Mouse (Mus musculus): ENCODE measurements around the gene Gfm2. TPM values are rescaled to one million over a fixed set of nuclear protein-coding genes. Genes with fewer than 3 reads are reported as not detected.

The Gfm2 gene
- polyA plus RNA-seq, 1 experiment from 2014 or later: 12.7 TPM

DNA sequence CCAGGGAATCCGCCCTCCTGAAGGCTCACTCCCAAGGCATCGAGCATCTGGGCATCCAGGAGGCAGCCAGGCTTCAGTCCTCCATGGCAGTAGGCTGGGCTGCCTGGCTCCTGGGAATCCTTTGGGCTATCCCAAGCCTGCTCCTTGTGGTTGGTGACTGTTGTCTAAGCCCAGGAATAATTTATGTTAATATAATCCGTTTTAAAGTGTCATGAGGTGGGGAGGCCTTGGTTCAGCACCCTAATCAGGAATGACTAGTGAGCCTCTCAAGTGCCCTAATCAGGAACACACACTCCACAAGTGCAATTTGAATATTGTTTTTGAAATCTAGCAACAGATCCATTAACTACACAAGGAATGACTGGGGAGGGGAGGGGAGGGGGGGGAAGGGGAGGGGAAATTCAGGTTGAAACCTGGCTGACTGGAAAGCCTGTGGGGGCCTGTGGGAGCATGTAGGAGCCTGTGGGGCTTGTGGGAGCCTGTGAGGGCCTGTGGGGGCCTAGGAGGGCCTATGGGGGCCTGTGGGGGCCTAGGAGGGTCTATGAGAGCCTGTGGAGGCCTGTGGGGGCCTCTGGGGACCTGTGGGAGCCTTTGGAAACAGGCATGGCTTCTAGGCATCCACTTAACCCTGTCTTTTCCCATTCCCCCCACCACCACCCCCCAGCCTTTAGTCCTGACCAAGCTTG lies 77.0 kb downstream of the Gfm2 start:
- TF ChIP-seq CTCF (IDR thresholded peaks at IDR 0.05; ENCODE audit: low read depth): no peak
- TF ChIP-seq EP300 (optimal IDR thresholded peaks at IDR 0.05): no peak
- Histone ChIP-seq H3K27ac (replicated peaks) (no peak overlapping the region), H3K9me3 (ENCODE audit: control insufficient read depth, low read length) (no peaks in the 10 kb centered on the region), H3K36me3 (ENCODE audit: control insufficient read depth, insufficient read depth, low read length) (no peaks in the 10 kb centered on the region), H3K4me1 (replicated peaks; ENCODE audit: control insufficient read depth, insufficient read depth) (no peaks in the 10 kb centered on the region), H3K9ac (ENCODE audit: low read length) (no peak overlapping the region), H3K4me3 (ENCODE audit: low read depth, low read length) (no peak overlapping the region), H3K4me2 (replicated peaks; ENCODE audit: low read depth) (no peak overlapping the region), H3K27me3 (ENCODE audit: control insufficient read depth, insufficient read depth, low read length) (no peaks in the 10 kb centered on the region)
- no peak for ATAC-seq (ENCODE audit: low FRiP score, low TSS enrichment)
- no peak for DNase-seq (ENCODE audit: low spot score)
- 70% methylated on average over 3 of the region's 3 CpGs for WGBS

- no peak overlapping the region for H3K27ac ChIP-seq (replicated peaks)
- TF ChIP-seq CTCF (IDR thresholded peaks at IDR 0.05; ENCODE audit: low read depth): no peak
- TF ChIP-seq EP300 (optimal IDR thresholded peaks at IDR 0.05): no peak
- no peak overlapping the region for H3K4me2 ChIP-seq (replicated peaks; ENCODE audit: low read depth)
- no peaks in the 10 kb centered on the region for H3K4me1 ChIP-seq (replicated peaks; ENCODE audit: control insufficient read depth, insufficient read depth)
- H3K9ac ChIP-seq (ENCODE audit: low read length): no peak overlapping the region
- H3K27me3 ChIP-seq (ENCODE audit: control insufficient read depth, insufficient read depth, low read length): no peaks in the 10 kb centered on the region
- ATAC-seq (ENCODE audit: low FRiP score, low TSS enrichment): no peak
- no peak for DNase-seq (ENCODE audit: low spot score)
- H3K36me3 ChIP-seq (ENCODE audit: control insufficient read depth, insufficient read depth, low read length): no peaks in the 10 kb centered on the region
- no peaks in the 10 kb centered on the region for H3K9me3 ChIP-seq (ENCODE audit: control insufficient read depth, low read length)
- no peak overlapping the region for H3K4me3 ChIP-seq (ENCODE audit: low read depth, low read length)
- WGBS: 62% methylated on average over 4 of the region's 4 CpGs
Measured at GRCm38 (mm10) chr13:97215563-97215962, 77.8 kb downstream of the Gfm2 start.

DNA sequence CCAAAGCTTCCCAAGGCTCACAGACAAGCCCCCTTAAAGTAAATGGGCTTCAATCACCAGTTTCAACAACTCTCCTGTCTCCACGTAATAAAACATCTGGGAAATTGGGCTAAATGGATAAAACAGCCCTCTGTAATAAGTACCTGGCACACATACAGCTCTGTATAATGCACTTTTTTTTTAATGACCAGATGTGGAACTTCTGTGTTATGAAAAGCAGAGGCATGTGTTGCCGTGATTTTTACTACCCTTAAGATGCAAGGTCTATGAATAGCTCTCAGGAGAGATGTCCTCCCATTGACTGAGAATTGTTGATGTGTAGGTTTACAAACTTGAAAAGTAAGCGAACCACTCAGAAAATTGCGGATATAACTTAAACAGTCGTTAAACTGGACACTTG lies 78.5 kb downstream of the Gfm2 start:
- ATAC-seq (ENCODE audit: low FRiP score, low TSS enrichment) (no peak), DNase-seq (ENCODE audit: low spot score) (no peak)
- Histone ChIP-seq H3K36me3 (ENCODE audit: control insufficient read depth, insufficient read depth, low read length) (no peaks in the 10 kb centered on the region), H3K9ac (ENCODE audit: low read length) (no peak overlapping the region), H3K4me2 (replicated peaks; ENCODE audit: low read depth) (no peak overlapping the region), H3K9me3 (ENCODE audit: control insufficient read depth, low read length) (no peaks in the 10 kb centered on the region), H3K4me1 (replicated peaks; ENCODE audit: control insufficient read depth, insufficient read depth) (no peaks in the 10 kb centered on the region), H3K4me3 (ENCODE audit: low read depth, low read length) (no peak overlapping the region), H3K27ac (replicated peaks) (no peak overlapping the region), H3K27me3 (ENCODE audit: control insufficient read depth, insufficient read depth, low read length) (no peaks in the 10 kb centered on the region)
- WGBS: 62% methylated on average over 5 of the region's 5 CpGs
- TF ChIP-seq EP300 (optimal IDR thresholded peaks at IDR 0.05) (no peak), CTCF (IDR thresholded peaks at IDR 0.05; ENCODE audit: low read depth) (no peak)

DNA sequence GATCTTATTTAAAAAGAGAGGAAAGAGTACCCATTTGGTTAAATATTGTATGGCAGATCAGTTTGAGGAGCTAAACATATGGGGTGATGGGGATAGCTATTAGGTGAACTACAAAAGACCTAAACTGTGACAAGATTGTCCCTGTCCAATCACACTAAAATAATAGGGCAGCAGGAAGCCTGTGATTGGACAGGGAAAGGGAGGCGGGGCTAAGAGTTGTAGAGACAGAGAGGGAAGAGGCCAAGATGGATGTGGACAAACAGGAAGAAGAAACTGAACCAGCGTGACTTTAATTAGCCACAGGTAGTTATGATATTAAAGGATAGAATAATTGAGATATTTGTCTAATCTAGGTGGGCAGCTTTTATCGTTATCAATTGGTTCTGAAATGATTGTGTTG lies 82.3 kb downstream of the Gfm2 start:
- ATAC-seq (ENCODE audit: low FRiP score, low TSS enrichment) (no peak), DNase-seq (ENCODE audit: low spot score) (no peak)
- WGBS: 86% methylated on average over 3 of the region's 3 CpGs
- H3K4me1 ChIP-seq (replicated peaks; ENCODE audit: control insufficient read depth, insufficient read depth): no peaks in the 10 kb centered on the region
- H3K36me3 ChIP-seq (ENCODE audit: control insufficient read depth, insufficient read depth, low read length): no peaks in the 10 kb centered on the region
- no peak for TF ChIP-seq CTCF (IDR thresholded peaks at IDR 0.05; ENCODE audit: low read depth)
- no peak for TF ChIP-seq EP300 (optimal IDR thresholded peaks at IDR 0.05)
- no peak overlapping the region for H3K9ac ChIP-seq (ENCODE audit: low read length)
- no peaks in the 10 kb centered on the region for H3K27me3 ChIP-seq (ENCODE audit: control insufficient read depth, insufficient read depth, low read length)
- H3K27ac ChIP-seq (replicated peaks): no peak overlapping the region
- H3K9me3 ChIP-seq (ENCODE audit: control insufficient read depth, low read length): no peaks in the 10 kb centered on the region
- no peak overlapping the region for H3K4me2 ChIP-seq (replicated peaks; ENCODE audit: low read depth)
- H3K4me3 ChIP-seq (ENCODE audit: low read depth, low read length): no peak overlapping the region

DNA sequence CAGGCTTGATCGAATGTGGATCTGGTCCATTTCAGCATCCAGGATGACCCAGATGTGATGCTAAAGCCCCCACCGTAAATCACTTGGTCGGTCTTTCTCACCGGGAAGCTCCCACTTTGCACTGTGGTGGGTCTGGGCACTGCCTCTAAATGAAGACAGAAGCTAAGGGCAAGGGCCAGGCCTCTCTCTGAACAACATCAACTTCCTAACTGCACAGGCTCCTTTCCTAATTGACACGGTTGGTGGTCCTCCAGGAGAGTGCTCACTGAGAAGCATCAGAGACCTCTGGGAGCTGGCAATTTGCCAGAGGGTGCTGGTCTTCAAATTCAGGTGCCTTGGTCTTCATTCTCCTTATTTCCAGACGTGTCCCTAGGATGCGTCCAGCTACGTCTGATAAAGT lies 86.1 kb downstream of the Gfm2 start:
- no peaks in the 10 kb centered on the region for H3K9me3 ChIP-seq (ENCODE audit: control insufficient read depth, low read length)
- no peaks in the 10 kb centered on the region for H3K27me3 ChIP-seq (ENCODE audit: control insufficient read depth, insufficient read depth, low read length)
- H3K4me3 ChIP-seq (ENCODE audit: low read depth, low read length): no peak overlapping the region
- 76% methylated on average over 8 of the region's 8 CpGs for WGBS
- no peak overlapping the region for H3K9ac ChIP-seq (ENCODE audit: low read length)
- DNase-seq (ENCODE audit: low spot score) (no peak), ATAC-seq (ENCODE audit: low FRiP score, low TSS enrichment) (no peak)
- TF ChIP-seq EP300 (optimal IDR thresholded peaks at IDR 0.05): no peak
- no peak for TF ChIP-seq CTCF (IDR thresholded peaks at IDR 0.05; ENCODE audit: low read depth)
- no peak overlapping the region for H3K4me2 ChIP-seq (replicated peaks; ENCODE audit: low read depth)
- no peaks in the 10 kb centered on the region for H3K36me3 ChIP-seq (ENCODE audit: control insufficient read depth, insufficient read depth, low read length)
- H3K4me1 ChIP-seq (replicated peaks; ENCODE audit: control insufficient read depth, insufficient read depth): no peaks in the 10 kb centered on the region
- no peak overlapping the region for H3K27ac ChIP-seq (replicated peaks)

- no peak for ATAC-seq (ENCODE audit: low FRiP score, low TSS enrichment)
- 54% methylated on average over 10 of the region's 10 CpGs for WGBS
- H3K4me1 ChIP-seq (replicated peaks; ENCODE audit: control insufficient read depth, insufficient read depth): no peaks in the 10 kb centered on the region
Measured at GRCm38 (mm10) chr13:97224341-97224982, 86.7 kb downstream of the Gfm2 start.

More at GRCm38 (mm10) chr13:97224341-97224982, 86.7 kb downstream of the Gfm2 start:
- no peak overlapping the region for H3K27ac ChIP-seq (replicated peaks)
- H3K4me2 ChIP-seq (replicated peaks; ENCODE audit: low read depth): no peak overlapping the region
- no peaks in the 10 kb centered on the region for H3K27me3 ChIP-seq (ENCODE audit: control insufficient read depth, insufficient read depth, low read length)
- no peak overlapping the region for H3K4me3 ChIP-seq (ENCODE audit: low read depth, low read length)
- no peak for TF ChIP-seq CTCF (IDR thresholded peaks at IDR 0.05; ENCODE audit: low read depth)
- TF ChIP-seq EP300 (optimal IDR thresholded peaks at IDR 0.05): no peak
- no peaks in the 10 kb centered on the region for H3K36me3 ChIP-seq (ENCODE audit: control insufficient read depth, insufficient read depth, low read length)
- DNase-seq (ENCODE audit: low spot score): no peak
- no peak overlapping the region for H3K9ac ChIP-seq (ENCODE audit: low read length)
- H3K9me3 ChIP-seq (ENCODE audit: control insufficient read depth, low read length): no peaks in the 10 kb centered on the region

Data from stomach, postnatal 0 days (tissue).